Mouse (Mus musculus) regulatory T cell (primary cell): ENCODE results near the gene Cd320.
"Not testable (repeated sequence)": the region's sequence is repeated elsewhere in the genome, so short reads cannot be mapped to it uniquely, and the experiment has no call there.

Experiments
- in situ Hi-C: fragments of 300-600 bp; cut with MboI, MseI; formaldehyde crosslinking; loops from one replicate; pipeline ENCODE4 v1.15.1; 2025; ENCODE audit warnings: high pct_unique_total_duplicates

Cd320 gene

GRCm38 (mm10) chr17:33897114-33897794 is 54.4 kb downstream of the Cd320 start:
- in situ Hi-C loops: no loop called here

GRCm38 (mm10) chr17:33898193-33898592 is 55.3 kb downstream of the Cd320 start:
- in situ Hi-C loops: not testable (repeated sequence)
